Mouse (Mus musculus) stomach, embryonic 14.5 days (tissue): ENCODE results near the gene Myg1. TPM values are rescaled to one million over a fixed set of nuclear protein-coding genes. Genes with fewer than 3 reads are reported as not detected.

ENCODE experiments used
- ATAC-seq: fragments of 200-750 bp; cut with Nextera tagmentation; 2 replicates; pipeline ENCODE4 v1.8.0; 2017; ENCODE audit warnings: low read depth, moderate TSS enrichment; ENCODE audit not compliant: insufficient number of reproducible peaks, insufficient read depth, low FRiP score
- H3K27ac ChIP-seq: fragments of 300-500 bp; sonication (generic); 2 replicates; pipeline ENCODE4 v1.5.1; 2014; ENCODE audit warnings: mild to moderate bottlenecking, low read length, moderate library complexity, mixed read lengths
- H3K27me3 ChIP-seq: fragments of 300-500 bp; sonication (generic); 2 replicates; pipeline ENCODE4 v1.6.1; 2014; ENCODE audit warnings: low read length, control low read depth, mixed read lengths; ENCODE audit not compliant: control insufficient read depth, insufficient read depth
- H3K36me3 ChIP-seq: fragments of 300-500 bp; sonication (generic); 2 replicates; pipeline ENCODE4 v1.6.1; 2014; ENCODE audit warnings: mild to moderate bottlenecking, control low read depth, low read length, moderate library complexity, mixed read lengths; ENCODE audit not compliant: control insufficient read depth, insufficient read depth
- H3K4me1 ChIP-seq: fragments of 300-500 bp; sonication (generic); 2 replicates; pipeline ENCODE4 v1.6.1; 2014; ENCODE audit warnings: low read length, control low read depth, mixed read lengths; ENCODE audit not compliant: control insufficient read depth, insufficient read depth
- H3K4me2 ChIP-seq: fragments of 300-500 bp; sonication (generic); replicated peaks from 2 replicates; pipeline ENCODE4 v1.6.1; 2014; ENCODE audit warnings: low read depth, low read length, control low read depth
- H3K4me3 ChIP-seq: fragments of 300-500 bp; sonication (generic); 2 replicates; pipeline ENCODE4 v1.5.1; 2014; ENCODE audit warnings: low read depth, low read length, control low read depth
- H3K9ac ChIP-seq: fragments of 300-500 bp; sonication (generic); replicated peaks from 2 replicates; pipeline ENCODE4 v1.6.1; 2014; ENCODE audit warnings: low read depth, mild to moderate bottlenecking, control low read depth, low read length, moderate library complexity, mixed read lengths
- H3K9me3 ChIP-seq: fragments of 300-500 bp; sonication (generic); 2 replicates; pipeline ENCODE4 v1.6.1; 2016; ENCODE audit warnings: low read depth, low read length, control low read depth; ENCODE audit not compliant: control insufficient read depth
- WGBS: fragments of 180-500 bp; shearing (Covaris S2); extraction: QIAGEN DNeasy Blood & Tissue Kit; methylation state at CpG from one replicate; pipeline ENCODE4 v1.1.7; 2014; 5-methylcytosine and 5-hydroxymethylcytosine counted together
- polyA plus RNA-seq: library from polyadenylated mRNA; unstranded; fragments of >200 nt; fragmentation: Nextera tagmentation; extraction: Ambion mirVana; gene quantifications from 2 replicates; pipeline ENCODE4 v1.2.1, GENCODE M21; 2014

Myg1 gene
- polyA plus RNA-seq, 1 experiment from 2014 or later = 109 TPM

DNA sequence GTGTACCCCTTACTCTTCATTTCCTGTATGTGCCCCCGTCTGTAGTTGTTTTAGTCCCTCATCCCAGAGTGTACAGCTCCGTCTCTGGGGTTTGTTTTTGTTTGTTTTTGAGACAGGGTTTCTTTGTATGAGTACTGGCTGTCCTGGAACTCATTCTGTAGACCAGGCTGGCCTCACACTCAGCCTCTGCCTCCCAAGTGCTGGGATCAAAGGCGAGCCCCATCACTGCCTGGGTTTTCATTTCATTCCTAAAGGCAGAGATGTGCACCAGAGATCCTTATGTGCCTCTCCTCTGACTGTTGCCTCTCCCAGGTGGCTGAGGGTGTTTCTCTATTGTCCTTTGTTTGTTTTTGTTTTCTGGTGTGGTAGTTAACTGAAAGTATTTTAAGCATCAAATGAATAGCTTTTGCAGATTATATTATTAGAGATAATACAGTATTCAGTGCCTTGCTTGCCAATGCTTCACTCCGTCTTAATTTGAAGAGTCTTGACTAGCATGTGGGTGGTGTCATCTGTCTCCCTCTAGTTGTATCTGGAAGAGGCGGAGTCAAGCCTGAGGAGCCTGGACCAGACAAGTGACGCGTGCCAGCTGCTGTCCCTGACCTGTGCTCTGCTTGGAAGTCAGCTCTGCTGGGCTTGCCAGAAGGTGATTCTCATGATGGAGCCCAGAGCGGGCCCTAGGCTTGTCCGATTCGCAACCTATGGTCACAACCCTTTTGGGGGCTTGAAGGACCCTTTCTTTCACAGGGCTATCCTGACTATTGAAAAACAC lies 21.2 kb upstream of the Myg1 start:
- Histone ChIP-seq H3K9me3 (no peaks in the 10 kb centered on the region), H3K36me3 (peaks cover 51% of the 10 kb centered on the region), H3K4me3 (no peak overlapping the region), H3K4me1 (no peaks in the 10 kb centered on the region; the same call in 1 of the 2 replicates), H3K4me2 (no peak overlapping the region), H3K9ac (no peak overlapping the region), H3K27me3 (no peaks in the 10 kb centered on the region), H3K27ac (peak overlapping the region; percentile 49; the same call in 1 of the 2 replicates)
- 42% methylated on average over 10 of the region's 10 CpGs for WGBS
- ATAC-seq = peak; percentile 56; the same call in 1 of the 2 replicates

DNA sequence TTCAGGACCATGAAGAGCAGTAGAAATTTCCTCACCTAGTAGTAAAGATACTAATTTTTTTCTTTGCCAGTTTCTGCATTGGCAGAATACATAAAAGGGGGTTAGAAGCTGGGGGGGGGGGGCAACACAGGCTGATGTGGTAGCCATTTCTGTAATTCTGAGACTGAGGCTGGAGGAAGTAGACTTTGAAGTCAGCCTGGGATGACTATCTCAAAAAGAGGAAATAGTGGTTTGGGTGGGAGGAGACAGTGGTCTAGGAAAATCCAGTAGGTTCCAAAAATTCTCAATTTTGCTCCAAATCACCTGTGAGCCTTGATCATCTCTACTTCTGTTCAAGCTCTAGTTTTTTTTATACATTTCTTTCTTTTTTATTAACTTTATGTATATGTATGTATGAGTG lies 20.0 kb upstream of the Myg1 start:
- H3K4me2 ChIP-seq = no peak overlapping the region
- peaks cover 52% of the 10 kb centered on the region for H3K36me3 ChIP-seq
- H3K9me3 ChIP-seq = no peaks in the 10 kb centered on the region
- H3K4me3 ChIP-seq = no peak overlapping the region
- H3K27ac ChIP-seq = no peak overlapping the region
- no peak overlapping the region for H3K9ac ChIP-seq
- no peaks in the 10 kb centered on the region for H3K27me3 ChIP-seq
- no peaks in the 10 kb centered on the region; the same call in 1 of the 2 replicates for H3K4me1 ChIP-seq
- no peak for ATAC-seq

DNA sequence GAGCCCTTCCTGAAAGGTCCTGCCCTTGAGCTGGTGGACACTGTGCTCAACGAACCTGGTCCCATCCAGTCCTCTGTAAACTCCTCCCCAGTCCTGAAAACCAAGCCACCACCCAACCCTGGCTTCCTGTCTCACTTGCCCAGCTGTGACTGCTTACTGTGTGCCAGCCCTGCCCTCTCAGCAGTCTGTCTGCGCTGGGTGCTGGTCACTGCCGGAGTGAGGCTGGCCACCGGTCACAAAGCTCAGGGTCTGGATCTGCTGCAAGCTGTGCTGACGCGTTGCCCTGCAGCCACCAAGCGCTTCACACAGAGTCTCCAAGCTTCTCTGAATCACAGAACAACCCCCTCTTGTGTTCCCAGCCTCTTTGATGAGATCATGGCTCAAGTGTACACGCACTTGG lies 16.2 kb upstream of the Myg1 start:
- Histone ChIP-seq H3K9me3 (no peaks in the 10 kb centered on the region), H3K36me3 (peaks cover 53% of the 10 kb centered on the region), H3K4me2 (no peak overlapping the region), H3K4me3 (no peak overlapping the region), H3K9ac (no peak overlapping the region), H3K27me3 (no peaks in the 10 kb centered on the region), H3K27ac (no peak overlapping the region), H3K4me1 (no peaks in the 10 kb centered on the region)
- ATAC-seq = no peak
- 87% methylated on average over 8 of the region's 8 CpGs for WGBS

DNA sequence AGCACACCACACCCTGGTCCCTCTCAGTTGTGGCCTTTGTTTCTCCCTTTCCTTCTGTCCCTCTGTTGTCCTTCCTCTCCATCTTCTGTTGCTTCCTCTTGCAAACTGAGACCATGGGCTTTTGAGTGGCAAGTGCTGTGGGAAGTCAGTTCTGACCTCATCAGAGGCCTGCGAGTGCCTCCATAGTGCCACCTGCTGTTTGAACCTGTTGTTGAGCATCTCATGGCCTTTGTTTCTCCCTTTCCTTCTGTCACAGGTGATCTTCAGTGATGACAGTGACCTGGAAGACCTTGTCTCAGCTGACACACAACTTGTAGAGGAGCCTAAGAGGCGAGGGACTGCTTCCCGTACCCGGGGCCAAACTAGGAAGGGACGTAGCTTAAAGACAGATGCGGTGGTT lies 15.2 kb upstream of the Myg1 start:
- no peak for ATAC-seq
- 84% methylated on average over 6 of the region's 6 CpGs for WGBS

DNA sequence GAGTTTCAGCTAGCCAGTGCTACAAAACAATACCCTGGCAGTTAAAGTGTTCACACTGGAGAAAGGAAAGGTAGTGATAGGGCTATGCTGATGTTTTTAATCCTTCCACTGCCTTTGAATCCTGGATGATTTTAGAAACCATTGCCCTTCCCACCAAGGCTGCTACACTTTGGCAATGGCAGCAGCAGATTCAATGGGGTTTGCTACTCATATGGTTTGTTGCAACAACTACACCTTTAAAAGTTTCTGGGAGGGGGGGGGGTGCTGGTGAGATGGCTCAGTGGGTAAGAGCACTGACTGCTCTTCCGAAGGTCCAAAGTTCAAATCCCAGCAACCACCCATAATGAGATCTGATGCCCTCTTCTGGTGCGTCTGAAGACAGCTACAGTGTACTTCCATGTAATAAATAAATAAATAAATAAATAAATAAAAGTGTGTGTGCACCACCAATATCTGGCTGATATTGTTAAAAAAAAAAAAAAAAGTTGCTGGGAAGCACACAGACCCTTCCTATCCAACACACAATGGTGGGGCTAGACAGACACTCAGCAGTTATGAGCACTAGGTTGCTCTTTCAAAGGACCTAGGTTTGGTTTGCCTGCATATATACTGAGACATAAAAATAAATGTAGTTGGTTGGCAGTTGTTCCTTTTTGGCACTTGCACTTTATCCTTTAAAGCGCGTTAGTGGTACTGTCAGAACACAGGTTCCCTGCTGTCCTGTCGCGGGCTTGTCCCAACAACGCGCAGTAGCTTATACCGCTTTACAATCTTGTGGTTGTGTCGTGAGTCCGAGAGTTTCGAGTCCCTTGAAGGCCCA lies 6.6 kb upstream of the Myg1 start:
- Histone ChIP-seq H3K4me1 (peaks cover 5% of the 10 kb centered on the region), H3K4me3 (no peak overlapping the region; the same call in 1 of the 2 replicates), H3K9ac (no peak overlapping the region), H3K27me3 (no peaks in the 10 kb centered on the region), H3K4me2 (no peak overlapping the region), H3K9me3 (no peaks in the 10 kb centered on the region), H3K27ac (no peak overlapping the region), H3K36me3 (peaks cover 41% of the 10 kb centered on the region)
- WGBS = 77% methylated on average over 12 of the region's 12 CpGs
- no peak for ATAC-seq

More for the DNA sequence above, 15.2 kb upstream of the Myg1 start:
- Histone ChIP-seq H3K4me1 (no peaks in the 10 kb centered on the region), H3K4me2 (no peak overlapping the region), H3K9me3 (no peaks in the 10 kb centered on the region), H3K4me3 (no peak overlapping the region), H3K27me3 (no peaks in the 10 kb centered on the region), H3K27ac (no peak overlapping the region), H3K36me3 (peaks cover 61% of the 10 kb centered on the region), H3K9ac (no peak overlapping the region)

DNA sequence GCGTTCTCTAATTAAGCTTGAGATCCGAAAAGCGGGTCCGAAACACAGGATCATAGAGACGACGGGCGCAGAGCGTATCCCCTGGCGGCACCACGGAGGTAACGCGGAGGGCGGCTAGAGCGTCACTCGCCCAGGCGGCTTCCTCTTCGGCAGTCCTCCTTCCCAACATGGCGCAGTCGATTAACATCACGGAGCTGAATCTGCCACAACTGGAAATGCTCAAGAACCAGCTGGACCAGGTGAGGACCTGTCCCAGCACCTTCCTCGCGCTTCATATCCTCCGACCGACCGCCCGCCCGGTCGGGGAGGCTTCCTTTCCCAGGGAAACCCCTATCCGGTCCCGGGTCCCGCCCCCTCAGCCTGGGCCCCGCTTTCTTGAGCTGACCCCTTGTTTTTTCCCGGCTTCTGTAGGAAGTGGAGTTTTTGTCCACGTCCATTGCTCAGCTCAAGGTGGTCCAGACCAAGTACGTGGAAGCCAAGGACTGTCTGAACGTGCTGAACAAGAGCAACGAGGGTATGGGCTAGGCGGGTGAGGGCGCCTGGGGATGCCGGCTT lies 5.4 kb upstream of the Myg1 start, which contains the start of gene Pfdn5:
TSS of gene Pfdn5 (plus strand) at position 95 of the 555 bp plus-strand sequence.
- peak; percentile 88 for ATAC-seq

DNA sequence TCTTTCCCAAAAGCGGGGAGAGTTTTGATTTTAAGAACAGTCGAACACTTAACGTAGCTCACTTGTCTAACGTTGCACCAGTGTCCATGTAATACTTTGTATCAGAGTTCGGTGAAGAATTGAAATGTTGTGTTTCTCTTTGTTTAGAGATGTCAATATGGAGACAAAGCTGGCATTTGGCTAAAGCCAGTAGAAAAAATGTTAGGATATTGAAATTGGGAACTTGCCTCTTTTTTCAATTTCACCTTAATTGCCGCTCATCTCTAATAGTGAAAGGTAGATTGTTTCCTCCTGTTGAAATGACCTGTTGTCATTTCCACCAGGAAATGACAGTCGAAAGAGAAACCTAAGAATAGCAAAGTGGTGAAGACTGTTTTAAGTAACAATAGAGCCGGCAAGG lies 4.6 kb upstream of the Myg1 start:
- 62% methylated on average over 8 of the region's 8 CpGs for WGBS
- no peak for ATAC-seq
- peak overlapping the region; percentile 84 for H3K4me2 ChIP-seq
- peak overlapping the region; percentile 68 for H3K4me3 ChIP-seq
- peak overlapping the region; percentile 61 for H3K9ac ChIP-seq
- H3K27ac ChIP-seq = no peak overlapping the region
- peaks cover 5% of the 10 kb centered on the region for H3K4me1 ChIP-seq
- no peaks in the 10 kb centered on the region for H3K9me3 ChIP-seq
- H3K36me3 ChIP-seq = peaks cover 31% of the 10 kb centered on the region
- H3K27me3 ChIP-seq = no peaks in the 10 kb centered on the region

More for the DNA sequence above, 5.4 kb upstream of the Myg1 start, which contains the start of gene Pfdn5:
- no peaks in the 10 kb centered on the region for H3K9me3 ChIP-seq
- peak within 1 kb of the TSS; percentile 10; the same call in 1 of the 2 replicates for H3K27ac ChIP-seq
- WGBS = under 1% methylated on average over 40 of the region's 40 CpGs
- H3K27me3 ChIP-seq = no peaks in the 10 kb centered on the region
- H3K4me1 ChIP-seq = peaks cover 5% of the 10 kb centered on the region
- peak within 1 kb of the TSS; percentile 61 for H3K9ac ChIP-seq
- H3K36me3 ChIP-seq = peaks cover 34% of the 10 kb centered on the region
- peak within 1 kb of the TSS; percentile 68 for H3K4me3 ChIP-seq
- H3K4me2 ChIP-seq = peak within 1 kb of the TSS; percentile 84

DNA sequence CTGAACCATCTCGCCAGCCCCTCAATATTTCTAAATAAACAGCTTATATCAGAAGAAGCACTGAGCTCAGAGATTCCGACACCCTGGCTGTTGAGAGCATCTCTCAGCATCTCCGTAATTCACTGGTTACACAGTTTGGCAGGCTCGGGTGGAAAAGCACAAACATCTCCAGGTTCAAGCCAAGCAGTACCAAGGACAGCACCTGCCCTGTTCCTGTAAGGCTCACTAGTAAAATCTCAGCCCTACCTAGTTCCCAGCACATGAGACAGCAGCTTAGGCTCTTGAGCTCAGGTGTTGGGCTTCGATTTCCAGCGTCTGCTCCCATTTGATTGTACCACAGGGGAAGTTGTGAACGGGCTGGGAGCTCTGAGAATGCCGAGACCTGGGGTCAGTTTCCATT lies 3.7 kb downstream of the Myg1 start:
- H3K4me2 ChIP-seq = no peak overlapping the region
- no peak overlapping the region for H3K27ac ChIP-seq
- H3K4me1 ChIP-seq = peaks cover 14% of the 10 kb centered on the region
- no peak overlapping the region for H3K4me3 ChIP-seq
- no peaks in the 10 kb centered on the region for H3K9me3 ChIP-seq
- H3K36me3 ChIP-seq = peaks cover 48% of the 10 kb centered on the region
- WGBS = 86% methylated on average over 8 of the region's 8 CpGs
- no peaks in the 10 kb centered on the region for H3K27me3 ChIP-seq
- H3K9ac ChIP-seq = no peak overlapping the region
- ATAC-seq = no peak
